Mouse (Mus musculus) myocyte (in vitro differentiated cells): ENCODE data around the gene Gpha2.

Experiments
- CEBPB ChIP-seq: IDR thresholded peaks from 2 replicates; pipeline ENCODE4 v1.6.1; 2011; ENCODE audit warnings: mild to moderate bottlenecking, moderate library complexity; ENCODE audit not compliant: poor library complexity, insufficient read depth, severe bottlenecking
- E2F4 ChIP-seq: IDR thresholded peaks from one replicate; pipeline ENCODE4 v1.6.1; 2011; ENCODE audit warnings: mild to moderate bottlenecking, control low read depth, moderate library complexity; ENCODE audit not compliant: insufficient read depth
- MAX ChIP-seq: IDR thresholded peaks from one replicate; pipeline ENCODE4 v1.6.1; 2011; ENCODE audit warnings: low read depth, mild to moderate bottlenecking, control low read depth
- POLR2A ChIP-seq: IDR thresholded peaks from one replicate; pipeline ENCODE4 v1.6.1; 2011; ENCODE audit warnings: low read depth, mild to moderate bottlenecking, control low read depth, moderate library complexity; ENCODE audit not compliant: insufficient read length
- POLR2AphosphoS2 ChIP-seq: IDR thresholded peaks from one replicate; pipeline ENCODE4 v1.6.1; 2011; ENCODE audit warnings: low read depth, control low read depth; ENCODE audit not compliant: insufficient read length
- REST ChIP-seq: IDR thresholded peaks from one replicate; pipeline ENCODE4 v1.6.1; 2011; ENCODE audit warnings: mild to moderate bottlenecking, control low read depth, moderate library complexity; ENCODE audit not compliant: insufficient read depth, insufficient read length
- SRF ChIP-seq: IDR thresholded peaks from one replicate; pipeline ENCODE4 v1.6.1; 2011; ENCODE audit warnings: low read depth; ENCODE audit not compliant: control insufficient read depth, insufficient read length
- TCF12 ChIP-seq: IDR thresholded peaks from one replicate; pipeline ENCODE4 v1.6.1; 2011; ENCODE audit warnings: mild to moderate bottlenecking, control low read depth; ENCODE audit not compliant: poor library complexity, insufficient read depth, severe bottlenecking
- USF1 ChIP-seq: IDR thresholded peaks from one replicate; pipeline ENCODE4 v1.6.1; 2011; ENCODE audit warnings: low read depth, mild to moderate bottlenecking, control low read depth, moderate library complexity

- TF ChIP-seq SRF, result no peak
- TF ChIP-seq POLR2A, result no peak
- no peak for TF ChIP-seq E2F4
- TF ChIP-seq CEBPB, result no peak
- TF ChIP-seq POLR2AphosphoS2, result no peak
- TF ChIP-seq TCF12, result no peak
- TF ChIP-seq REST, result no peak
- TF ChIP-seq MAX, result no peak
- no peak for TF ChIP-seq USF1
Measured at GRCm38 (mm10) chr19:6264200-6264599, 38.0 kb downstream of the Gpha2 start.
